Mouse (Mus musculus) NIH3T3 (cell line): Measurements from ENCODE around the gene Prg2.

Experiments
- DNase-seq: peaks from one replicate; pipeline ENCODE4 v3.0.0-alpha.2; 2012; ENCODE audit warnings: low read depth

The Prg2 gene

GRCm38 (mm10) chr2:85029897-85030296 lies 49.6 kb downstream of the Prg2 start:
- no peak for DNase-seq

- no peak for DNase-seq
Measured at GRCm38 (mm10) chr2:85030989-85031388, 50.7 kb downstream of the Prg2 start.

- peak; percentile 72 for DNase-seq
Measured at GRCm38 (mm10) chr2:85033121-85033520, 52.9 kb downstream of the Prg2 start.
